ENCODE assay signal across 10 mouse cellular contexts in the genomic region with DNA sequence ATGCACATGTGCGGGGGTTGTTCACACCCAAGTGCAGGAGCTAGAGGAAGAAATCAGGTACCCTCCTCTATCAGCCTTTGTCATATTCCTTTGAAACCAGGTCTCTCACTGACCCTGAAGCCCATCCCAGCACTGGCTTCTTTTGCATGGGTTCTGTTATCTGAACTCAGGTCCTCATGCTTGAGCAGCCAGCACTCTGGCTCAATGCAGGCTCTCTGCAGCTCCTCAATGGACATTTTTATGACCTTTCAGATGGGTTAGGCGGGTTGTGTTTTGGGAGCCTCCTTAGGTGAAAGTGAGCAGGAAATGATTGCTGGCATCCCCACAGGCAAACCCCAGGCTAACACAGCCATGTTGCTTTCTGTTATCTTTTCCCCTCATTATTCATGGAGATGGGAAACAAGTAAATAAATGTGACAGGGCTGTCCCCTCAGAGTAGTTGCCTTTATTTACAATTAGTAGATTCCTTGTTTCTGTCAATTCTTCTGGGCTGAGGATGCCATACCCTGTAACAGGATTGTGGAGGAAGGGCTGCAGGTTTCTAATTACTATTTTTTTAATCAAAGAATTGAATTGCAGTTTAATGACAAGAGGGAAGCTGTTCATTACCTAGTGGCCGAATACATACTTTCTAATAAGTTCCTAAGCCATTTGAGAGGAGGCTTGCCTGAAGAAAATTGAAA.
DNase-seq lines count a peak whose midpoint lies in the region; ATAC-seq and TF ChIP-seq lines count a peak whose summit lies in the region.
"Had no signal": no experiment of that assay in that cellular context is flagged by ENCODE, and none has a peak within 500 bp of the region (broad histone marks: within the 10 kb centered on the region; RNA-seq: fewer than 3 reads in every experiment).

No protein-coding gene starts in this region.

- no peak for TF ChIP-seq POLR2A in spleen, adult 2 months (IDR thresholded peaks at IDR 0.05; ENCODE audit: low read depth, low read length)
- TF ChIP-seq POLR2A in olfactory bulb, adult 2 months (IDR thresholded peaks at IDR 0.05; ENCODE audit: insufficient read depth, low read depth, low read length), result no peak

- H3K9me3 ChIP-seq in hindbrain, postnatal 0 days (ENCODE audit: low read length), result no peaks in the 10 kb centered on the region
- no peaks in the 10 kb centered on the region for H3K9me3 ChIP-seq in intestine, postnatal 0 days (ENCODE audit: control insufficient read depth)
- H3K9me3 ChIP-seq: liver, embryonic 13.5 days had no signal

- intact Hi-C loops in left cerebral cortex, postnatal 14 days (cut with DNase I), result no loop called here

- H3K9ac ChIP-seq in hindbrain, postnatal 0 days (replicated peaks; ENCODE audit: low read length), result no peak overlapping the region
- no peak overlapping the region for H3K9ac ChIP-seq in intestine, postnatal 0 days (ENCODE audit: low read depth, low read length)
- H3K9ac ChIP-seq: liver, embryonic 13.5 days had no signal

- H3K27me3 ChIP-seq in spleen, adult 2 months (ENCODE audit: control insufficient read depth, insufficient read depth, low read length), result no peaks in the 10 kb centered on the region
- H3K27me3 ChIP-seq in hindbrain, postnatal 0 days (ENCODE audit: insufficient read depth, low read length), result no peaks in the 10 kb centered on the region
- H3K27me3 ChIP-seq in intestine, postnatal 0 days (replicated peaks; ENCODE audit: control insufficient read depth, insufficient read depth, low read length), result no peaks in the 10 kb centered on the region; the same call in 1 of the 2 replicates
- H3K27me3 ChIP-seq: liver, embryonic 13.5 days had no signal

- no peak overlapping the region for H3K4me2 ChIP-seq in hindbrain, postnatal 0 days (ENCODE audit: low read depth, low read length)
- H3K4me2 ChIP-seq in intestine, postnatal 0 days (replicated peaks; ENCODE audit: low read depth), result no peak overlapping the region
- H3K4me2 ChIP-seq: liver, embryonic 13.5 days had no signal

- no peak overlapping the region for H3K4me3 ChIP-seq in spleen, adult 2 months (ENCODE audit: extremely low read depth, insufficient read depth, insufficient read length)
- no peak overlapping the region for H3K4me3 ChIP-seq in hindbrain, postnatal 0 days (ENCODE audit: low read length)
- no peak overlapping the region for H3K4me3 ChIP-seq in olfactory bulb, adult 2 months (ENCODE audit: insufficient read depth, low read depth, low read length)
- H3K4me3 ChIP-seq in intestine, postnatal 0 days (ENCODE audit: low read depth, low read length), result no peak overlapping the region
- H3K4me3 ChIP-seq: liver, embryonic 13.5 days had no signal

- H3K36me3 ChIP-seq in spleen, adult 2 months (ENCODE audit: control insufficient read depth, insufficient read depth, low read length), result no peaks in the 10 kb centered on the region
- H3K36me3 ChIP-seq in hindbrain, postnatal 0 days (ENCODE audit: insufficient read depth, low read length), result no peaks in the 10 kb centered on the region
- H3K36me3 ChIP-seq in intestine, postnatal 0 days (ENCODE audit: control insufficient read depth, insufficient read depth), result no peaks in the 10 kb centered on the region
- H3K36me3 ChIP-seq: liver, embryonic 13.5 days had no signal

- peak overlapping the region; percentile 46; the same call in 1 of the 2 replicates for H3K27ac ChIP-seq in spleen, adult 2 months (ENCODE audit: insufficient read depth, low read length)
- H3K27ac ChIP-seq in hindbrain, postnatal 0 days, result peak overlapping the region; percentile 65
- 0 out of 2 replicates have a peak overlapping the region, but pooled peaks have one; percentile 21 for H3K27ac ChIP-seq in olfactory bulb, adult 2 months (ENCODE audit: insufficient read depth, low read depth, low read length)
- no peak overlapping the region for H3K27ac ChIP-seq in intestine, postnatal 0 days (ENCODE audit: low read depth, low read length)
- H3K27ac ChIP-seq: liver, embryonic 13.5 days had no signal

- TF ChIP-seq CTCF in spleen, adult 2 months (IDR thresholded peaks at IDR 0.05; ENCODE audit: extremely low read depth, insufficient read depth, insufficient read length, insufficient replicate concordance), result no peak
- TF ChIP-seq CTCF in hindbrain, postnatal 0 days (IDR thresholded peaks at IDR 0.05; ENCODE audit: low read depth), result no peak
- TF ChIP-seq CTCF in olfactory bulb, adult 2 months (IDR thresholded peaks at IDR 0.05; ENCODE audit: insufficient read depth, low read depth, low read length), result no peak
- TF ChIP-seq CTCF in intestine, postnatal 0 days (IDR thresholded peaks at IDR 0.05; ENCODE audit: low read depth), result no peak

- ATAC-seq in hindbrain, postnatal 0 days, result peak; percentile 8; the same call in 1 of the 2 replicates
- ATAC-seq in intestine, postnatal 0 days, result no peak

- H3K4me1 ChIP-seq in spleen, adult 2 months (ENCODE audit: control insufficient read depth, insufficient read depth, insufficient read length), result peaks cover 5% of the 10 kb centered on the region
- no peaks in the 10 kb centered on the region for H3K4me1 ChIP-seq in hindbrain, postnatal 0 days (ENCODE audit: insufficient read depth, low read length)
- peaks cover 7% of the 10 kb centered on the region for H3K4me1 ChIP-seq in olfactory bulb, adult 2 months (ENCODE audit: control insufficient read depth, insufficient read depth, low read length)
- H3K4me1 ChIP-seq in intestine, postnatal 0 days (replicated peaks; ENCODE audit: control insufficient read depth, insufficient read depth, low read length), result no peaks in the 10 kb centered on the region
- H3K4me1 ChIP-seq: liver, embryonic 13.5 days had no signal

- DNase-seq in embryo, embryonic 9.5 days (ENCODE audit: extremely low spot score), result peak; percentile 10
- DNase-seq in embryo, embryonic 10 days (ENCODE audit: low spot score), result no peak
- DNase-seq in spleen, adult 2 months (ENCODE audit: low read depth in 1 of 2, low spot score in 2 of 2), result no peak
- DNase-seq in spleen, postnatal 36 days (ENCODE audit: low spot score in 2 of 2), result no peak
- DNase-seq in hindbrain, postnatal 0 days (ENCODE audit: low spot score), result no peak
- no peak for DNase-seq in left cerebral cortex, postnatal 14 days (ENCODE audit: low spot score in 2 of 2)
- DNase-seq: kidney, adult 8-10 months; liver, embryonic 13.5 days had no signal

- 64% methylated on average over 3 of the region's 3 CpGs for WGBS in spleen, adult 2 months
- WGBS in hindbrain, postnatal 0 days, result 43% methylated on average over 3 of the region's 3 CpGs
- WGBS in olfactory bulb, adult 2 months, result 59% methylated on average over 3 of the region's 3 CpGs
- 63% methylated on average over 3 of the region's 3 CpGs for WGBS in intestine, postnatal 0 days
